Mouse (Mus musculus): Measurements from ENCODE around the gene Uckl1.

The Uckl1 gene

DNA sequence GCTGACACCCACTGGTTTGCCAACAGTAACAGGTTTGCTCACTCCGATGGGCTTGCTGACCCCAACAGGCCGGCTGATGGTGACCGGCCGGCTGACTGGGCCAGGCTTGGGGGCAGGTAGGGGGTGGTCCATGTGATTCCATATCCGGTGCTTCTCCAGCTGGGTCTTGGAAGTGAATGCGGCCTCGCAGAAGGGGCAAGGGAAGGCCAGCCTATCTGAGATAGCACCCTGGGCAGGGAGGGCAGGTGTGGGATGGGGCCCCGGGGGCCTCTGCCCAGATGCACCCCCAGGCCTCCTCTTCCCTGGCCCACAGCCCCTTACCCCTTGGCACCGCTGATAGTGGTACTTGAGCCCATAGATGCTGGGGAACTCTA is 5.0 kb upstream of the Uckl1 start:
- no peak for DNase-seq (ENCODE audit: low read depth)

DNA sequence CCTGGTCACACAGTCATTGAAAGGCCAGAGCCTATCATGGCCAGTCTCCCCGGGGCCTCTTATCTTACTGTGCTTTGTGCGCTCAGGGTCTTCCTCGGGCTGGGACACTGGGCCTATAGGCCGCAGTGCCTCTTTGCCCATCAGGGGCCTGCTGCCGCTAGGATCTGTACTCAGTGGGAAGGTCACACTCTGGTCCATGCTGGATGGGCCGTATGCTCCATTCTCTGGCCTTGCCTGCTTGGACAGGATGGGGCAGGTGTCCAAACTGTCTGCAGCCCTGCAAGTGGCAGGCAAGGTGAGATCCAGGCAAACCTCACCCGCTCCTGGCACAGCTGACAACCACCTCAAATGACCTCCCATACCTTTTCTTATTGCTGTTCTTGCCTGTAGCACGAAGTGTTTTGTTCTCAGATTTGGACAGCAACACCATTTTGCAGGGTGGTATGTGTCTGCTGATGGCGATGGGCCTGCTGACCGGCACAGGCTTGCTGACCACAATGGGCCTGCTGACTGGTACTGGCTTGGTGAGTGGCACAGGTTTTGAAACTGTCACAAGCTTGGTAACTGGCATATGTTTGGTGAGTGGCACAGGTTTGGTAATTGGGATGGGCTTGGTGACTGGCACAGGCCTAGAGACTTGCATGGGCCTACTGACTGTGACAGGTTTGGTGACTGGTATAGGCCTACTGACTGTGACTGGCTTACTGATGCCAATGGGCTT is 4.5 kb upstream of the Uckl1 start:
- no peak for DNase-seq (ENCODE audit: low read depth)

DNA sequence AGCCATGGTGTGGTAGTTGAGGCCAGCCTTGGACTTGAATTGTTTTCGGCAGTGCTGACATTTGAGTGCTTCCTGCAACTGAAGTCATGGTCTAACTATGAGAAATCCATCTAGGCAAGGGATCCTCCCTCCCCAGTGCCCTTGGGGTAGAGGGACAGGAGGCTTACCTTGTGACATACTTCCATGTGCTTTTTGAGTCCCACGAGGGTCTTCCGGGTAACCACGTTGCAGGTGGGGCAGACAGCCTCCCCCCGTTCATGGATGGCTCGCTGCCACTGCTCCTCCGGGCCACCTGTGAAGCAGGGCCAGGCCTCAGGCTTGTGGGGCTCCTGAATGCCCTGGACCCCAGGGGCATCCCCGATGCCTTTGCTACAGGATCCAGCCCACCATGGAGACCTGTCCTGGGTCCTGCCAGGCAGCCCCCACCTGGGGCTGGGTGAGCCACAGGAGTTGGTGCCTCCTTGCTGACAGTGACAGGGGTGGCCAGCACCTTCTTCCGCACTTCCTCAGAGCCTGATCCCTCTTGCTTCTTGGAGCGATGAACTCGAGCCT is 3.6 kb upstream of the Uckl1 start:
- no peak for DNase-seq (ENCODE audit: low read depth)

DNA sequence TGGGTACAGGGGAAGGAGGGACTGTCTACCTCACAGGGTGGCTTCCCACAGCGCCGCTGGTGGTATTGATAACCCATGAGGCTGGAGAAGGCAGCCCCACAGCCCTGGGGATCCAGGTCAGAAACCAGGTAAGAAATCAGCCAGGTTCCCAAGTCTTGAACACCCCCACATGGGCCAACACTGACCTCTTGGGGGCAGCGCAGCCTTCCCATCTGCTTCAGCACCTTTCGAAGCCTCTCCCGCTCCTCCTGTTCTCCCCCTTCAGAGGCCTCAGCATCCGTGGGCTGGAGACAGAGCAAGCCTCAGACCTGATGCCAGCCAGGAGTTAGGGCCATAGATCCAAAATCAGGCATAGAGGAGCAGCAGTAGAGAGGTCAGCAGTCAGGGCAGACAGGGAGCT is 3.1 kb upstream of the Uckl1 start:
- no peak for DNase-seq (ENCODE audit: low read depth)

DNA sequence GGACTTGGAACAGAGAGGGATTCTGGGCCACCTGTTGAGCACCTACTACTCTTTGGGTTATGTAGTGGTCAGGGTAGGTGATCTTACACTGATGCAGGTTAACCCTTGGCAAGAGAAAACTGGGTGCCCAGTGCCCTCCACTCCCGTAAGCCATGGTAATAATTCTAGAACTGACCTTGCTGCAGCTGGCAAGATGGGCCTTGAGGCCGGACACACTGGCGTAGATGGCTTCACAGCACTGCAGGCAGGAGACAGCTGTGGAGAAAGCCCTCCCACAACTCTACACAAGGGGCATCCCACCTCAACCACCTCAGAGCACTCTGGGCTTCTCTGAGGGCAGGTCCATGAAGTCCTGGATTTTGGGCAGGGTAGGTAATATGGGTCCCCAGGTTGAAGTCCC is 1.4 kb upstream of the Uckl1 start:
- no peak for DNase-seq (ENCODE audit: low read depth)

DNA sequence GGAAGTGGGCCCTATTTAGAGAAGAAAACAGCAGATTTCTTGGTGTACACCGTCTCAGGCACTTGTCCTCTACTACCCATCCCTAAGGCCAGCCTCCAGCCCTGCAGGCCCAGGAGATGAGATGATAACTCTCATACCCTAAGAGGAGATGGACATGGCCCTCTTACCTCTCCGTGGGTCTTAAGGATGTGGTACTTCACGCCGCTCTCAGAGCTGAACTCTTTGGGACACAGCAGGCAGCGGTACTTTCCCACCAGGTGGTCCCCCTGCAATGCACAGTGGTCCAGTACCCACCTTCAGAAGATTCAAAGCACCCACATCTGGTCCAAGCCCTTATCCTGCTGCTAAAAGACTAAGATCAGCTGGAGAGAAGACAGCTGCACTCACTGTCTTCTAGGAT is 814 bp upstream of the Uckl1 start:
- DNase-seq (ENCODE audit: low read depth), result no peak

DNA sequence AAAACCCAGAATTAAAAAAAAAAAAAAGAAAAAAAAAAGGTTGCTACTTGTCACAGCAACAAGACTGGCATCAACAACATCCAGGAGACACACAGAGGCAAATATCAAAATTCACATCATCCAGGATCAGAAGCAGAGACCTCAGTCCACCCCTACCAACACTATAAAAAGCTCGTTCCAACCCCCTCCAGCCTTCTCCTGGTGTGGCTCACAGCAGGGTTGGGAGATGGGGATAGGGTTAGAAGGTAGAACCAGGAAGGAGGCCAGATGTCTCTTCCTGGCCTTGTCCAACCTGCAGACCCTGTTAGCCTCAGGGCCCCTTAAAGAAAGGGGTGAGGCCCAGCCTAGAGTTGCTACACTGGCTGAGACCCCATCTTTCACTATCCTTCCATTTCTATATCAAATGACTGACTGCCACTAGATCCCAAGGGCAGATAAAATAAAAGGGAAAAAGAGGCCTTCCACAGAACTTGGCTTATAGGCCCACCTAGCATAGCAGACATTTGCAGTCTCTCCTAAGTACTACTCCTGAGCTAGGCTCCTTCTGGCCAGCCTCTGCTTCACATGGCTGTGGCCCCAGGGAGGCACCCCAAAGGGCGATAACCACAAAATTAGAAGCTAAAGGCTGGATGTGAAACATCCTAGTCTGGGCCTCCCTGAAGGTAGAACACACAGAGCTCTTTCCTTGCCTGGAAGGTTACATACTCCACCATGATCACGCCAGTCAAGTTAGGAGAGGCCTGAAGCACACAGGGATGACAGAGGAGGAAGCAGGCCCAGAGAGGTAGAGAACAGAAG is 1.0 kb downstream of the Uckl1 start:
- no peak for DNase-seq (ENCODE audit: low read depth)

DNA sequence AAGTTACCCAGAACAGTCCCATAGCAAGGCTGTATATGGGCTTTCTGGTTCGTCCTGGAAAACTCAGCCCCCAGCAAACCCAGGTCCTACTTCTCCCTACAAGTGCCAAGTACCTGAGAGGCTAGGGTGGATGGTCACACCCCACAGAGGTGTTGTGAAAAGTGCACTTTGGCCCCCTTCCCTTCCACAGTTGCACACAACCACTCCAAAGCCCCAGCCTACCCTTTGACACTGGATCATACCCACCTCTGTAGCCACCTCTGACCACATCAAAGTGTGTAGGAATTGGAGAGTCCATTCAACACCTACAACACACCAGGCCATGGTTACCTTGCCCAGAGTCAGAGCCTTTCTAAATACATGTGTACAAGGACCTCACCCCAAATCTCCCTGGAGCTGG is 1.8 kb downstream of the Uckl1 start:
- no peak for DNase-seq (ENCODE audit: low read depth)

DNA sequence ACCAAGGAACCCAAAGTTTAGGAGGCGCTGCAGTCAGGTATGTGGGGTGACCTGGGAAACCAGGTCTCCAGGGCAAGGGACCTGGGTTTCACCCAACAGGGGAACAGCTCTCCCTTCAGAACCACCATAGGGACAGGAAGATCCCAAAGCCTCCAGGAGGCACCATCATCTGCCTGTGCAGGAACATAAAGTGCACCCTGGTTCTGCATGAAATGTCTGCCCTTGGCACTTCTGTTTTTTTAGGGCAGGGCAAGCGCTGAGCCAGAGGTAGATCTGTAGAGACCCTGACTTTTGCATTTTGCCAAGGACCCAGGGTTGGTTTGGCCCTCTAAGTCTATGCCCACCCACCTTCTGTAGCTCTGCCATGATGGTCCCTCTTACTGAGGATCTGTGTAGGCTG is 2.3 kb downstream of the Uckl1 start:
- DNase-seq (ENCODE audit: low read depth), result no peak

DNA sequence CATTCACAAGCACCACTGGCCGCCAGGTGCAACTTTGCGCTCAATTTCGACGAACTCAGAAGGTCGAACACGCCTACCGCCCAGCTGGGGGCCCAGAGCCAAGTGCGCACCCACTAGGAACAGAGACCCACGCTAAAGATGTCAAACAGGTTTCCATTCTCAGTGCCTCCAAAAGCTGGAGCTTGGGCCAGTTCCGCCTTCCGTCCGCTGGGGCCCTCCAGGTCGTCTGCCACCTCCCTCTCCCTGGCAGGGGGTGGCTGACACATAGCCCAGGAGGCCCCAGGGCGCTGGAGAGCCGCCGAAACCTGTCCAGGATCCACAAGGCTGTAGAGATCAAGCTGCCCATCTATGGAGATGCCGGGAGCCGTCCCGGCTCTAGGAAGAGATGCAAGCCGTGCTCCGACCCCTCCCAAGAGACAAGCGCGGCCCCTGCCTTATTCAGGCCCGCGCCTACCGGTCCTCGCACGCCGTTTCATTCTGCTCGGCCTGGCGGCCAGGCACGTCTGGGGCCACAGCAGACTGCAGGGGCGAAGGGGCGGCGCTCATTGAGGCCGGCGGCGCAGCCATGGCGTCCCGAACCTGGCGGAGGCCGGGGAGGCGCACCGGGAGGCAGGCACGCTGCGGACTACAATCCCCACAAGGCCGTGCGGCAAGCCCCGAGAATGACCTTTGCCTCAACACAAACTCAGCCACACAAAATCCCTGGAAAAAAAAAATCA is 3.1 kb downstream of the Uckl1 start:
- peak; percentile 78 for DNase-seq (ENCODE audit: low read depth)

DNA sequence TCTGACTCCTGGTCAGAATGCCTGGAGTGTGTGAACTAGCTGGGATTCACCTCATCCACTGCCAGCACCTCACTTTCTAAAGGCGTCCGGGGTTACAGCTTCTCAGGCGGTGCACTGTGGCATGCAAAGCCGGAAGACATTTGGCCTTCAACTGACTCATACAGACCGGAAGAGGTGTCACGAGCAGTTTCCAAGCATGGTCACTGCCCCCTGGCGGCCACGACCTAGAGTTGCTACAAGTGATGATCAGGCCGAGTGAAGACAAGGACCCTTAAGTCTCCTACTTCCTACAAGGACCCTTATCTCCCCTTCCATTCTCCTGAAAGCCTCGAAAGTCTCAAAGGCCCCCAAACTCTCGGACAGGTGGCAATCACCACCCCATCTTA is 3.7 kb downstream of the Uckl1 start:
- peak; percentile 93 for DNase-seq (ENCODE audit: low read depth)

DNA sequence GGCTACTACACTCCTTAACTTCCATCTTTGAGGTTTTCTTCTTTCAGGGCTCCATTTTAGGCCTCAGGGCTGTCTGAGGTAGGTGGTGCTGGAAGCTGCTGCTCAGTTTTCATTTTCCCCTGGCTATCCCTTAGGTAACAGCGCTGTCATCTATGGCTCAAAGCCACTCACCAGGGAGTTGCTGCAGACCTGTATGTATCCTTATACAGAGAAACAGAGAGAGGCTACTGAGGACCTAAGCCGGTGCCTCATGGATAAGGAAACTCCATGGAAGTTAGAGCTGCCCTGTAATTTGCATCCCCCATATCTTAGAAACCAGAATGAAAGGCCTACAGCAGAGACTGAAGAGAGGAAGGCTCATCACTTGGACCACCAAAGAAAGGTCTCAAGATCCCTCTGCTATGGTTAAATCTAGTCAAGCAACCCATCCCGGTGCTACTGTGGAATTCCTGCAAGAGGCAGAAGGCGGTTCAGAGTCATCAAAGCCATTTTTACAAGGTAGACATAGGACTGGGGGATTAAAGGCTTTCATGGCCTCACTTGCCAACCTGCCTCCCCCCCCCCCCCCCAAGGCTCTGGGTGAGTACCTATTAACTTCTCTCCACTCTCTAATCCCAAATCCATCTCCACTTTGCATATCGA is 4.4 kb downstream of the Uckl1 start:
- no peak for DNase-seq (ENCODE audit: low read depth)

DNA sequence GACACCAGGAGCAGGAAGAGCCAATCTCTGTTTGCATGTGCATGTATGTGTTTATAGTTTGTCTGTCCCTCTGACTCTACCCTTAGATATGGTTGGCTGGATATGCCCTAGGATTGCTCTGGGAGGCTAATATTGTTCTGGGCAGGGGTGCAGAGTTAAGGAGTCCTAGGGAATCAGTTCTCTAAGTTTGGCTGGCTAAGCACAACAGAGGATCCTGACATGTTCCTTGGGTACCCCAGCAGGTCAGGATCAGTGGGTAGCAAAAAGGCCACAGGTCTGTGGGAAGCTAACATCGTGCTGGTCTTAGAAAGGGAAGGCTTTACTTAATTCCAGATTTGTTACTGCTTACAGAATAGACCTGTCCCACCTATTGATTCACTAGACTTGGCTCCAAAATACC is 5.0 kb downstream of the Uckl1 start:
- DNase-seq (ENCODE audit: low read depth), result no peak

DNA sequence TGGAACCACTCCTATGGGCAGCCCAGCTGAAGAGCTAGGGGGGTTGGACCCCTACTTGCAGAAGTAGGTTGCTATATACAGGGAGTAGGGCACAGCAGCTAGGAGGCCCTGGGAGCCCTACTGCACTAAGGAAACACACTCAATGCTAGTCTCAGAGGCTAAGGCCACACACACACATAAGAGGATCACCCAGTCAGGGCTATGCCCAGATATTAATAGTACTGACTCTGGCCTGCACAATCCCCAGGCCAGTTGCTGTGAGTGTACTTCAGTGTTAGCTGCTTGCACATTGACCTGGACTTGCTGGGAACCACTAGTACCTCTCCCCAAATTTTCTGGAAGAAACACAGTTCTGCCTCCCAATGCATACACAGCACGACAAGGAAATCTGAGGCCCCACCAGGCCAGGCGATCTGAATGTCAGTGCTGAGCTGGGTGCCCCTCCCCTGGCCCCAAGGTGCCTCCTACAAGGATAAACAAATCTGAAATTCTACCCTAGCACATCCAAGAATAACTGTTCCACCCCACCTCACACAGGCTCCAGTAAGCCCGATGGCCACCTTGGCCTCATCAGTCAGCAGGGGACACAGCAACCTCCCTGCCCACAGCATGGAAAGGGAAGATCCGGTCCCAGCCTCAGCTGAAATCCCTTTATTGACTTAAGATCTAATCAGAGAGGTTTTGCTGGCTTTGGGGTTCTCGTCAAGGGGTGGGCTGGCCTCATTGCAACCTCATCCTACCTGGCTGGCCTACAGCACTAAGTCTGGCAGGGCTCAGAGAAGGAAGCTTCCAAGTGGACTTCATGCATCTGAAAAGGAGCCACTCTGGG is 5.7 kb downstream of the Uckl1 start:
- no peak for DNase-seq (ENCODE audit: low read depth)

DNA sequence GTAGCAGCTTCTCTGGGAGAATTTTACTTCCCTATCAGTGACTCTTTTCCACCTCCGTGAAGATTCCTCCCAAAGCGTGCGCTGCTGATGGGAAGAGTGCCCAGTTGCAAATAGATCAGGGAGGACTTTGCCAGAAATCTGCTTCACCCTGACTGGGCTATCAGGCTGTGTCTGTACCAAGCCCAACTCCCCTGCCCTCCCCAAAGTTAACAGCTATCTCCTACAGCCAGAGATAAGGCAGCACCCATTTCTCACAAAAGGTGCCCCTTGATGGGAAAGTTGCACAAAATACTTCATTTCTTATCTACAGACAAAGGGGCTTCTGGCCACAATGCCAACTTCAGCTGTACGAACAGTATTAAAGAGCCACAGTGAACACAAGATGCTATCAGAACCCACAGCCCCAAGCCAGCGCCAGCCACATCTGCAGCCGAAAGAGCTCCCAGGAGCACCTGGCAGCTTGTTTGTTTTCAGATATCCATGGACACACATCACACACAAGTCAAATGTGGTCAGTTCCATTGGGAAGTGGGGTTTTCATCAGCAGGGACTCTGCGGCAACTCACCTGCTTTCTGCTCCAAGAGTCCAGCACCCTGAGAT is 6.6 kb downstream of the Uckl1 start:
- no peak for DNase-seq (ENCODE audit: low read depth)

DNA sequence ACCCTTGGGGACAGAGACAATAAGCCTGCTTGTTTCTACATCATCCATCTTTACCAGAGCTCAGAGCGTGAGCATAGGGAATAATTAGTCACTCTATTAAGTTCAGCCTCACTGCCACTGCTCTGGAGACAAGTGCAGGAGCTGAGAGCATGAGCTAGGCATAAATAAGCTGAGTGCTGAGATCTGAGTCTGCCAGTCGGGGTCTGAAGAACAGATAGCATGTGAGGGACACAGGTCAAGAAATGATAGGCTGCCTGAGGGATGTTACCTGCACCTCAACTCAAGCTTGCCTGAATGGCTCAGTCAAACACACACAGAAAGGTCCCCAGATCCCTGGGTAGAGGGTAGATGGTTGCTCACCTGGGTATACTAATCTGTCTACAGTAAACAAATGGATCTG is 7.6 kb downstream of the Uckl1 start:
- DNase-seq (ENCODE audit: low read depth), result no peak

DNA sequence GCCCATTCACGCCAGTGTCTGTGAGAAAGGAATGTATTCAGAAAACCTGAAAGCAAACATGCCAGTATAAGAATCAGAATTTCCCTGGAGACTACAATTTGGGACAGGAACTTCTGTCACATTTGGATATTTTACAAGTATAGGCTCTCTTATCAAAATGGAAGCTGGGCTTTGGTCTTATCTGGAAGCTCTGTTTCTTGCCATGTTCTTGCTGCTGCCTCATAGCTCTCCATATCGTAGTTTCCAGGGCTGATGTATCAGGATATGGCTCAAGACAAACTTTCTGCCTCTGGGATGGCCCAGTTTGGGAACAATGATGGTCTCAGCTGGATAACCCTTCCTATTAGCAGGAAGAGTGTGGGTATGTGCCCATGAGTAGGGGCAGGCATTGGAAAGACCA is 8.1 kb downstream of the Uckl1 start:
- DNase-seq (ENCODE audit: low read depth), result no peak

DNA sequence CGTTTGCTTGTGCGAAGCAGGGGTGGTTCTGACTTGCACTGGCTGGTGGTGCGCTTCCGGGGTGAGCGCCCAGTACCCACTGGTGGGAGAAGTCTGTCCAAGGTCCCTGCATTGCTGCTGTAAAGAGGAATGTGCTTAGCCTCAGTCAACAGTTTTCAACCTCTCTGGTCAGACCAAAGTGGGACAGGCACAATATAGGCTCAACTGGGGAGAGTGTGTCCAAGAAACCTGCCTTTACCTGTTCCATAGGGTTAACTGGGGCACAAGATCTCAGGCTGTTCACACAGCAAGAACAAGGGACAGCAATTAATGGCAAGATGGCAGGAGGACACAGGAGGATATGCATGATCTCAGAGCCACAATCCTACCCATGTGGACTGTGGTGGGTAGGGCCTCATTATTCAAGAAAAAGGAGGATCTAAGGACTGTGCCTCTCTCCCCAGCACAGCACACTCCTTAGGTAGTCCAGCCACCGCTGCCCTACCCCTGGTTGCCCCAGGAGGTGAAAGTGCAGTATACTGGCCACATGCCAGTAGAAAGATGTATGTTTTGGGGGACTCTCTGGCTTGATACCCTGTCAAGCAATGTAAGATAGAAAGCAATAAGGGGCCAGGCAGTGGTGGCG is 9.7 kb downstream of the Uckl1 start:
- no peak for DNase-seq (ENCODE audit: low read depth)

DNA sequence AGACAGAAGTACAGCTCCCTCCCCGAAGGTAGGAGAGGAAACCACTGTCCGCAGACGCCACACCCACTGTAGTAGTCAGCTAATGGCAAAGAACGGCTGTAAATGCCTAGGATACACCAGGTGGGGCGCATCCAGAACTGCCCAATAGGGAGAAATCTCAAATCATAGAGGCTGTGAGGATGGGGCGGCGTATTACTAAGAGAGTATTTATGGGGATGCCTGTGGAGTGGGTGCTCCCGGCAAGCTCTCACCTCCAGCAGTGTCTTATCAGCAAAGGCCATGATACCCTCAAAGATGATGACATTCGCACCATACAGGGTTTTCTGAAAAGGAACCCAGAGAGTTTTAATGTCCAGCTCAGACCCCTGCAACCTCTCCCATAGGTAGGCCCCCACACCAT is 10.7 kb downstream of the Uckl1 start:
- no peak for DNase-seq (ENCODE audit: low read depth)

All from naive thymus-derived CD4-positive, alpha-beta T cell, adult 2 months (primary cell).